Mouse (Mus musculus) spleen, postnatal 36 days (tissue): ENCODE data around the gene Vac14.
"Not testable (repeated sequence)": the region's sequence is repeated elsewhere in the genome, so short reads cannot be mapped to it uniquely, and the experiment has no call there.

ENCODE experiments used
- DNase-seq, 2 experiments: peaks; one replicate each; pipeline ENCODE4 v3.0.0; 2022; ENCODE audit warnings: low spot score in 2 of 2, mixed read lengths in 1 of 2

Vac14 gene

DNA sequence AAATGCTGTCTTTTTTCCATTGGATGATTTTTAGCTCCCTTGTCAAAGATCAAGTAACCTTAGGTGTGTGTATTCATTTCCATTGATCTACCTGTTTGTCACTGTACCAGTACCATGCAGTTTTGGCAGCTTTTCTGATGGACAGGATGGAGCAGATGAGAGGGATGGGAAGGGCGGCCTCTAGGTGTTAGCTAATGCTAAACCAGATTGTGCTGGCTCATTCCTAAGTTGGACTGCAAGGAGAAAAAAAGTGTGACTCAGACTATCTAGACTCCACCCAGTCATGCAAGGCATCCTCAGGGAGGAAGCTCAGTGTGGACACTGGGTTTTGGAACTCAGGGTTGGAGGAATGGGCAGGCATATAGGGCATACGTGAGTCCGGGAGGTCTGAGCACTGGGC lies 30.2 kb downstream of the Vac14 start:
- no peak for DNase-seq

DNA sequence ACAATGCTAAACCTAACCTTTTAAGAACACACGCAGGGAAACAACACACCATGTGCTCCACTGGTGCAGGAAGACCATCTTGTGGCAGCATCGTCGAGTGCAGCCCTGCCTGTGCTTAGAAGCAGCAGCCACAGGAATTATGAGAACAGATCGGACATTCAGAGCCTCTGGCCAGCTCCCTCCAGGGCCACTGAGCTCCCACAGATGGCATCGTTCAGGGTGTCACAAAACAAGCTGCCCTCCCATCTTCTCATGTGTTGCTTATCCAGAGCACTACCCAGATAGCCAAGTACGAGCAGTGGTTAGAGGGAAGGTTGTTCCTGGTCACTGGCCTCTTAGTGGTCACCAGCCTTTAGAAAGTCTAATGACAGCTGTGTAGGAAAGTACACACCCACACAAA lies 30.9 kb downstream of the Vac14 start:
- no peak for DNase-seq

DNA sequence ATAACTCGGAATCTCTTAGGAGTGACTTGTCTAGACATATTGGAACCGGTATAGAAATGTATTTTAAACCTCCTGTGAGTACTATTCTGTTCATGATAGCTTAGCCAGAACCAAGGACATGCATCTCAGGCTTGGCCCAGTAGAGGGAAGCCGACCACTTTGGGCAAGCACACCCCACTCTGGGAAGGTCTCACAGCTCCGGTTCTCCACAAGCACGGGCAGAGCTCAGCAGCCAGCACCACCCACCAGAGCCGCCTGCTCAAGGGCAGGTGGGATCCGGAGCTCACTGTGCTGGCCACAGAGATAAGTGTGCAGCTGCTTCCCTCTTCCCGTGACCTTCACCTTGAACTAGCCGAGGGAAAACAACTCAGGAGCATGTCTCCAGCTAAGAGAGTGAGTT lies 32.5 kb downstream of the Vac14 start:
- DNase-seq: no peak

DNA sequence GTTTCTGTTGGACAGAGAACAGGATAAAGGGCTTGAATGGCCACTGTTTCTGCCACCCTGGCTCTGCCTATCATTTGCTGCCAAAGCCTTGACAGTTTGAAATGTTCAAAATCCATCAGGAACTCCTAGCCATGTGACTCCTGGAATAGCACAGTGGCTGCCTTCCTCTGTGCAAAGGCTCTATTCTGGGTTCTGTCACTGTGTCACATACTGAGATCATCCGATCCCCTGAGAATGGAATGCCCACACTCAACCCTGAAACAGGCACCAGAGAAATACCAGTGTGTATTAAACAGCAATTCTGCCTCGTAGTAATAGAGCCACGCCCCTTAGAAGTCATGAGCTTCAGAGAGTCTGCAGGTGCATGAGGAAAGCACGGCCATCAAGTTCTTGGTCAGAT lies 33.5 kb downstream of the Vac14 start:
- DNase-seq: no peak

DNA sequence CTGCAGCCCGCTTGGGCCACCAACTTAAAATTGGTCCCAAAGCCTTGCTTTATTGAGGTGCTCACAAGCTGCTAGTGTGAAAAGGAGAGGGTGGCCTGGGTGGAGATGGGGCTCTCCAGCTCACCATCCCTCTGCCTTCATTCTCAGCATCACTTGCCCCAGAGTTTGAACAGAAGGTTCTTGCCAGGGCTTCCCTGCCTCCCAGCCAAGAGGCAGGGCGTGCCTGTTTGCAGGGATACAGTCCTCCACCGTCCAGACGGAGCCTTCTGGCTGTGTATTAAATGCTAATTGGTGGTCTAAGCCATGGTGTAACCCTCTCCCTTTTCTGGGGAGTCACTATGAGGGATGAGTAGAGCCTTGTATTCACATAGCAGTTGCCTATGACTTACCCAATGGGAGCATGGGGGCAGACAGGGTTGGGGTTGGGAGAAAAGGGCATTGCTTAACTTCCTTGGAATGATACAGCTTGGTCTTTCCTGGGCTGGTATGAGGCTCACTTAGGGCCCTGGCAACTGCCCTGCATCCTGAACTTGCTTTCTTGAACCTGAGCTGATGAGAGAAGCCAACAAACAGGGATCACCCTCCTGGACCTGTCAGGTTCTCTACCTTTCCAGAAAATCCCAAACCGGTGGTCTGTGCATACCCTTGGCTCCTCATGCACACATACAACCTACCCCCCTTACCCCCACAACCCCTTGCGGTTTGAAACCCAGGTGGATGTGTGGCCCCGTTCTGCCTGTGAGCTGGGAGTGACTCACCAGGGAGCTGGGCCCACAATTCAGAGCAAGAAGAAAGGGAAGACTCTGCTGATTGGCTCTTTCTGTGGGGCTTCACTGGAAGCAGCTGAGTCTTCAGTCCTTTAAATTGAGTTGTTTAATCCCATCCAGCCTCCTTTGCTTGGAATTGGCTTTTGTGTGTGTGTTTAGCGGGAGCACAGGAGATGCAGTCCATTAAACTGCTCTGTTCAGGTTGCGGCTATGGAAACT lies 36.0 kb downstream of the Vac14 start:
- no peak for DNase-seq

DNA sequence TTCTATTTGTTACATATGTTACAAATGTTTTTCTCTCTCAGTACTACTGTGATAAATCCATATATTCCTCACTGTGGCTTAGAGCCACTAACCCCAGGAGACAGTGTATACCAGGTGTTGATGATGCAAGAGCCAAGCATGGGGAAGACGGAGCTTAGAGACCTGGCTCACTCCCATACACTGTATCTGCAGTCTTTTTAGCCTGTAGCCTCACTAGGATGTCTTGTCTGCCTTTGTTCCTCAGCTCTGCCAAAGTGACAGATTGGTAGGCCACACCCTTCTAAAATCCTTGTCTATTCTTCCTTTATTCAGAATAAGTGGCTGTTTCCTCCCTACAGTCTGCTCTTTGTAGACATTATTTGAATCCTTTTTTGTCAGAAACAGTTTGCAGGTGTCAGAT lies 37.4 kb downstream of the Vac14 start:
- DNase-seq: no peak

DNA sequence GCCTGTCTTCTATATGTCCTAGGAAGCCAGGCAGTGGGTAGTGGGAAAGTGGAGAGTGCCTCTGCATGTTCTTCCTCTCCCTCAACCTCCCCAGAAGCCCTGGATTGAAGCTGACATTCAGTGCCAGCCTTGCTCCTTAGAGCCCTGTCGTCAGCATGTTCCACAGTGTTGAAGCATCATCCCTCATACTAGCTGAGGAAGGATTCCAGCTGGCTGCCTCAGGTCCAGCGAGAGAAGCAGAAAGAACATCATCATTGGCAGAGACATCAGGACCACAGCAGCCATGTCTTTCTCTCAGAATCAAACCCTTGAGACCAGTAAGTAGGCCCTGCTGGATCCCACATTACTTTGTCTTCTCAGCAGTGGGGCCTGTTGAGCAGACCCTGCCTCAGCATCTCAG lies 39.3 kb downstream of the Vac14 start:
- no peak for DNase-seq

DNA sequence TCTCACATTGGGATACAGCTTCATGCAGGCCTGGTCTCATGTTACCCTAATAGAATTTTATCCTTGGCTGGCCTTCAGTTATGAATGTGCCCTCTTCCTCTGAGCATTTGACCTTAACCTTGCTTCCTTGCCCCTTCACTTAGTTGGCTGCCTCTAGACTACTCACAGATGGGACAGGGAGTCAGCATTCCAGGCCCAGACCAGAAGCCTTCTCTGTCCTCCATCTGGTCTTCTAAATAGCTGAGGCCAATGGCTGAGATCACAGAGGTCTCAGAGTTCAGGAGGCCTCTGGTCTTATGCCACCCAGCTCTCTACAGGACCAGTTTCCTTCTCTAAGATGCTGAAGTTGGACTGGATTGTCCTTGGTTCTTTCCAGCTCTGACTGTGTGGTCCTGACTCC lies 41.7 kb downstream of the Vac14 start:
- no peak for DNase-seq

DNA sequence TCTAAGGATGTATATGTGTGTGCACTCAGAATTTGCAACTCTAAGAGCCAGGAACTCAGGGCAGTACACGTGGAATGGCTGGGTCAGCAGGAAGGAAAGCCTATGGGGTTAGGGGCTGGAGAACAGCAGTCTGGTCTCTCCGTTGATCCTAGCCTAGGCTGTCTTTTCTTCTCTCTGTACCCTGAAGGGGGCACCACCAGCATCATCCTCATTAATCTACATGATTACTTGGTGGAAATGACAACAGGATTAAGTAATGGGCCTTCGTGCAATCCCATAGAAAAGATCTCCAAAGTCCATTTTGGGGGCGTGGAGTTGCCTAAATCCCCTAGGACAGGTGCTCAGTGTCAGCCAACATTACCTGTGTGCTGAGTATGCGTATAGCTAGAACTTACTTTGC lies 44.2 kb downstream of the Vac14 start:
- no peak for DNase-seq

DNA sequence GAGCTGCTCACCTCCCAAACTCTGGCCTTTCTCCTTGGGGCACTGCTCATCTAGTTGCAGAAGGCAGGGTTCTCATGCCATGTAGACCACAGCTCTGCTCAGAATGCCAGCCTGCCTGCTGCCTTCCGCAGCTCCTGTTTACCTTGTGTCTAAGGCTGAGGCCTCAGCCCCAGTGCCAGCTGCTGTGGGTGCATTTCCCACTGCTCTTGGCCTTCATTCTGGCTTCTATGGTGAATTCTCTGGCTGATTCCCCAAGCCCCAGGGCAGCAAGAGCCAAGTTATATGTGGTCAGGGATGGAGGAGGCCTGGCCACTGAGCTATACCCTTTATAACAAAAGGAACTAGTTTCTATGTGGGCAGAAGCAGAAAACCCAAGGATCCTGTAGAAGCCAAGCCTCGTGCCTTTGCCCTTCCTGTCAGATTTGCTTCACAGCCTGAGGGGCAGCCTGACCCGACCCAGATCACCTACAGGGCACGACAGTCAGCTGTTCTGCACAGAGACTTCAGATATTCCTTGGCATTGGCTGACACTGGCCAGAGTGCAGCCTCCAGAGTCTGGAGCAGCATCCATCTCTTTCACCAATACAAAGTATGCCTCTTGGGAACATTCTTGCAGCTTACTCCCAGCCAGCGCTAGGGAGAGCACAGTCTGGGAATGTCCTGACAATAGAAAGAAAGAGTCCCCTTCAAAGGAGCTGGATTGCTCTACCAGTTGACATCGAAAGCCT lies 44.8 kb downstream of the Vac14 start:
- no peak for DNase-seq

DNA sequence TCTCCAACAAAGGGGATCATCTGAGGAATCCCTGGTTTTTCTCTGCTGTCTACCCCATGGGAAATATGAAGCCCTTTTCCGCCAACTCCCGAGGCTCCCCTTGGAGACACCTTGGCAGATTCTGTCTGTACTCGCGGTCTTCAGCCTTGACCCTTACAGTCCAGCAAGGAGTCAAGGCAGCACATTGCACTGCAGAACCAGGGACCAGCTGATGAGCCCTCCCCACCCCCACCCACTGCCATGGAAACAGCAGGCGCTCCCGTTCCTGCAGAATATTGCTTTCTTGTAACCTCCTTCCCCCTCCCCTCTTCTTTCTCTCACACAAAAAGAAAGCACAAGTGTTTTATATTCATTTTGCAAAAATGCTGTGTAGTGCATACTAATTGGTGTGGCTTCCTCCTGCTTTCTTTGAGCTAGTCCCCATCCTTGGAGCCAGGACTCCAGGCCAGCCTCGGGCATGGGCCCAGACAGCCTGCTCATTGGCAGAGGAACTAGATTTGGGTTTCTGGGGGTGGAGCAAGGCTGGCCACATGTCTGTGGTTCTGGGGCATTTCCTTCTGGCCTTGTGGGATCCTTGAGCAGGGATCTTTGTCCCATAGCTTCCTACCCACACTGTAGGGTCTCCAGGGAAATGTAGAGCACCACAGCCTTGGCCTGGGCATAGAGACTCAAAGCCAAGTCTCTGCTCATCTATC lies 46.0 kb downstream of the Vac14 start:
- peak in 1 of 2 experiments; percentile 18 for DNase-seq

DNA sequence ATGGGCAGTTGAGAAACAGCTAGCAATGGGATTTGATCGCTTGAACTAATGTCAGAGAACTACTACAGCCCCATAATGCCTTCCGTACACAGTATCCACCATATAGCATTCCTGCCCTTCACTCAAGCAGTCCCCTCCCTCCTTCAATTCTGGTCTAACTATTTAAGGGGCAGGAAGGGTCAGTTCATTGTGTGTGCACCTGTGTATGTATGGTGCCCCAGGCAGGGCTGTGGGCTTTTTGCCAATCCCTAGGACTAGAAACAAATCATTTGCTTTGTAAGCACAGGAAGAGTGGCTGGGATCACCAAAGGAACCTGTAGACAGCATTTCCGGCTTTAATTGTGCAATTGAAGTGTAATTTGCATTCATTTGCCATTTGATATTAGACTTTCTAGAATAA lies 46.6 kb downstream of the Vac14 start:
- DNase-seq: no peak

DNA sequence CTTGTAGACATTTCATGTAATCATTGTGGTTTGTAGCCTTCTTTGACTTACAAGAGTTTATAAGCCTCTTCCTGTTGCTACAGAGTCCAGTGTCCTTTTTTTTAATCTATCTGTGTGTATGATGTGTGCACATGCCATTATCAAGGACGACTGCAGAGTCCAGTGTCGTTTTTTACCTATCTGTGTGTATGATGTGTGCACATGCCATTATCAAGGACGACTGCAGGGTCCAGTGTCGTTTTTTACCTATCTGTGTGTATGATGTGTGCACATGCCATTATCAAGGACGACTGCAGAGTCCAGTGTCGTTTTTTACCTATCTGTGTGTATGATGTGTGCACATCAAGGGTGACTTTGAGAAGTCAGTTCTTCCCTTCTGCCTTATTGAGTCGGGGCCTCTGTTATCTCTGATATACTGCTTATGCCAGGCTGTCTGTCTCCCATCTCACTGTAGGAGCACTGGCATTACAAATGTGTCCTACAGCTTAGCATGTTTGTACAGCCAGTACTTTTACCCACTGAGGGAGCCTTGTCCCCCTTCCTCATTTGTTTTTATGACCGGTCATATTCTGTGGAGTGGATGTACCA lies 49.3 kb downstream of the Vac14 start:
- not testable (repeated sequence) for DNase-seq

DNA sequence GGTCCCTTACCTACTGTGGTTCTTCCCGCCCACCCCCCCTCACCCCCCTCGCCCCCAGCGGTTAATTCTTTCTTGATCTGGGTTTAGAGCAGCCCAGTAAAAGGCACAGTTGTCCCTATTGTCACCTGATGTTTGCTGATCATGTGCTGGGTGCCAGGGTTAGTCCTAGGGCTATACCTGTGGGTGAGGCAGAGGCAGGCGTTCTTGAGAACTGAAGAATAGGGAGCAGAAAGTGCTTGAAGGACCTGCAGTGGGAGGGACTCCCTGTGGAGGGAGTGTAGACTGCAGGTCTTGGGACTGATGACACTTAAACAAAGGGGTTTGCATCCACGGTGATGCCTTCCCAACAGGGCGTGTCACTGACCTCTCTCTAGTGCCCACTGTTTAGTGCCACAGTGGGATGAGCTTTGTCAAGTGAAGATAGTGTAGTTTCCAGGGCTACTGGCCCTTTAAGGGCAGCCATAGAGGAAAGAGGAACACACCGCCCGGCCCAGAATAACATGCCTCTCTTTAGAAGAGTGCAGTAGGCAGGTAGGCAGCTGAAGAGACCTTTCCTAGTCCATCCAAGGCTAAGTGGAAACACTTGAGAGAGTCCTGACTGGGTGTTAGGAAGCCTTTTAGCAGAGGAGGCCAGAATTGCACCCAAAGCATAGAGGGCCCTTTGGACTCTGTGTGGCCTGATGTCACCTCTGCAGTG lies 51.7 kb downstream of the Vac14 start:
- no peak for DNase-seq

DNA sequence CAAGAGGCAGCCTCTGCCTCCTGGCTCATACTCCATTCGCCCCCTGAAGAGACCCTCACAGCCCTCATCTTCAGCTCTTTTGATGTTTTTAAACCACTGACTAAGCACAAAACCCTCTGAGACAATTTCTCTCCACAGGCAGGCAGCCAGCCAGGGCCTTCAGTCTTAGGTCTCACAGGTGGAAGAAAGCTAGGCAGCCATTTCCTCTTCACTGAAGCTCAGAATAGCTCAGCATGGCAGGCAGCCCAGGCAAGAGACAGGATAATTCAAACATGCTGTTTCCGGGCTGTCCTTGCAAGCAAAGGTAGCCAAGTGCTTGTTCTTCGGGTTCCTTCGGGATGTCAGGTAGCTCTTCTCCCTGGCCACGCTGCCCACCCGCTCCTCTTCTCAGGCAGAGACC lies 52.9 kb downstream of the Vac14 start:
- no peak for DNase-seq

DNA sequence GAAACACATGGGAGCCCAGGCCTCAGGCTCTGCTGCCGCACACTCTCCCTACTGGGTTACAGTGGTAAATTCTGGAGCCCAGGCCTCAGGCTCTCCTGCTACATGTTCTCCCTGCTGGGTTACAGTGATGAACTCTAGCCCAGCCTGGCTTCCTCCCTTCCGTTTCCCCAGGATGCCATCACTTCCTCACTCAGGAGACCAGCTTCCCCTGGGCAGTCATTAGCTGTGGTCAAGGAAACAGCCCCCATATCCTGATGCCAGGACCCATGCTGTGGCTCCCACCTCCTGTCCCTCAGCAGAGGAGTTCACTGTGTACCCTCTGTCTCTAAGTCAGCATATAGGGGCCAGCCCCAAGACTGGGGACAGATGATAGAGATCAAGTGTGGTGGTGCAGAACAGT lies 53.7 kb downstream of the Vac14 start:
- DNase-seq: no peak

DNA sequence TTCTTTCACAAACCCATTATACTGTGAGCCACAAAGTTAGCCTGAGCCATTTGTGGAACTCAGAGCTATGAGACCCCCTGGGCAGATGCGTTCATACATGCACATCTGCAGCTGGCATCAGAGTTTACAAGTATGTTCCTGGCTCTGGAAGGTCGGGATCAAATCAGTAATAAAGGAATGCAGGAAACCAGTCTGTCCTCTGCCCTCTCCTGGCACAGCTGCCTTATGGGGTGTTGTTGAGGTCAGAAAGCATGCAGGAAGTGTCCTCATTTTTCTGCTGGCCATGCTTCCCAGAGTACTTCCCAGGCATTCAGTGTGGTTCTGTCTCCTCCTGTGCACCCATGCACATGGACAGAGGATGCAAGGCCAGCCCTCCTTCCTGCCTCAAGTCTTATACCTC lies 54.8 kb downstream of the Vac14 start:
- DNase-seq: peak in 1 of 2 experiments; percentile 11

DNA sequence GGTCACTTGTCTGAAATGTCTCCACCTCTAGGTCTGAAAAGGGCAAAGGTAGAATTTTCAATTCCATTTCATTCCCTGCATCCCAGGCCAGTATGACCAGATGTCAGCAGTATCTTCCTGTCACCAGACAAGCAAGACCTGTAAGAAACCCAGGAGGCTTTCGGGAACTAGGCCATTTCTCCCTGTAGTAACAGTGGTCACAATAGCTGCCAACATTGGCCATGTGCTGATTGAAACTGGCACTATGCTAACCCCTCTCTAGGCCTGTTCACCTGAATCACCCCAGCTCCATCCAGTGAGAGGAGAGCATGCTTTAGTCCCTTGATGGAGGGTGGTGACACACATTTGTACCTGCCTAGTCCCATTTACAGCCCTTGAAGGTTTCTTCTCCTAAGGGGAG lies 56.2 kb downstream of the Vac14 start:
- DNase-seq: no peak

DNA sequence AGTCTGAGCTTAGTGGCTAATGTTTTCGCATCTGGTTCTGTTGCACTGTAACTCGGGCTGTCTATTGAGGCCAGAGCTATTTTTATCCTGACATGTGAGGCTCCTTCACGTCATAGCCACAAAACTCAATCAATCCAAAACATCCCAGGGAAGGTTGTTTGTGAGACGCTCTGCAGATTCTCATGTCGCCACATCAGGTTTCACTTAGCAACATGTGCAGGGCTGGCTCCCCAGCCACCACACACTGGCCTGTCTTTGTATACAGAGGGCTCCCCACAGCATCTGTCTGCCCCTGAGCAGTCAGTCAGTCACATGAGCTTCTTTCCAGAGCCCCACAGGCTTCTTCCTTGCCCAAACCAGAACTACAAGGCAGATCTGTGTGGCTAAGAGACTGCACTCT lies 58.3 kb downstream of the Vac14 start:
- DNase-seq: no peak

DNA sequence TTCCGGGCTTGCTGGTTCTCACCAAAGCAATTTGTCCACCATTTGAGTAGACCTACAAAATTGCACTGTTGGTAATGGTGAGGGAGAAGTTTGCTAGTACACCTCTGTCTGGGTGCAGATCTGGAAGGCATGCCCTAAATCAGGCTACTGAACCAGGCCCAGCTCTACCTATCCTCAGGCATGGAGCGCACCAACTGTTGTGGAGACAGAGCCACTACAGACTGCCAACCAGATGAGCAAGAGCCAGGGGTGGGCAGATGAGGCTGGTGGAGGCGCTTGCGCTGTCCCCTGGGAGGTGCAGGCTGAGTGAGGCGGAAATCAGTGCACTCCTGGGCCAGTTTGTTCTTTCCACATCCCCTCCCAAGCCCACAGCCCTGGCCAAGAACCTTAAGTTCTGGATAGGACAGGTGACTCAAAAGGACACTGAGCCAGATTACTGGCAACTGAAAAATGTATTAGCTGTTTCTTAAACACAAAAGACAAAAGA lies 58.8 kb downstream of the Vac14 start:
- DNase-seq: no peak

DNA sequence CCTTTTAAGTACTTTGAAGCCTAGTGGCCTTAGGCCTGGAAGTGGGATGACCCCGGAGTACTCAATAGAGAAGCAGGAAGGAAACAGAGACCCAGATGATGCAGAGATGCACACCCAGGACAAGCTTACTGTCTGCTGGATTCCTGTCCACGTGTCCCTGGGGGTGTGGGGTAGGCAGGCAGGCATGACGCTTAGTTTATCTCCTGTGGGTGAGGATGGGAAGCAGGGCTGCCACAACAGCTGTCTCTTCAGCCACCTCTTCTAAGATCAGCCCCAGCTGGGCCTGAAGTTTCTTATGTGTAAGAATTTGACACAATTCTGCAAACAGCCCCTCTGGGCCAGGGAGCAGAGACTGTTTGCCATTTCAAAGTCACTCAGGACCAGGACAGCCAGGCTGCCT lies 60.6 kb downstream of the Vac14 start:
- DNase-seq: no peak
